Mouse (Mus musculus) MEL (cell line): ENCODE measurements around the gene Ptgds.

ENCODE experiments used
- MAZ ChIP-seq: IDR thresholded peaks from 2 replicates; pipeline ENCODE4 v1.6.1; 2012; ENCODE audit warnings: low read depth, mild to moderate bottlenecking, inconsistent platforms, low read length, improper control_type of control experiment
- POLR2A ChIP-seq, 2 experiments: IDR thresholded peaks; 2 replicates each; pipeline ENCODE4 v1.6.1; 2011 to 2012; ENCODE audit warnings: low read length in 2 of 2, mild to moderate bottlenecking in 2 of 2, control low read depth in 1 of 2, improper control_type of control experiment in 1 of 2, low read depth in 1 of 2, moderate library complexity in 1 of 2; ENCODE audit not compliant: control insufficient read depth in 1 of 2, insufficient read depth in 1 of 2, poor library complexity in 1 of 2
- RCOR1 ChIP-seq: IDR thresholded peaks from 2 replicates; pipeline ENCODE4 v1.6.1; 2012; ENCODE audit warnings: low read depth, mild to moderate bottlenecking, inconsistent platforms, low read length, improper control_type of control experiment

DNA sequence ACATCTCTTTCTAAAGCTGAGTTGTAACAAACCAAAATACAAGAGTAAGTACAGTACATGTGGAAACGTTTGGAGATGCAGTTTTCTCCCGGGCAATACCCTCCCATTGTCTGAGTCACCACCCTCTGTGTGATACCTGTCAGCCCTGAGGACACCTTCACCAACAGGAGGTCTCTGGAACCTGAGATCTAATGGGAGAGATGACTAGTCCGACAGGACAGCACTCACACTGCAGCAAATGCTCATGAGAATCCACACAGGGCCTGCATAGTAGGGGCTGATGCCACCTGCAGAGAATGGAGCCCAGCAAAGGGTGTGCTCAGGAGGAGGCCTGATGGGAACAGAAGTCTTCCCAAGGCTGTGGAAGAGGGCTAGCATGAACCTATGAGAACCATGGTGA, 8.4 kb downstream of the Ptgds start:
- TF ChIP-seq MAZ (no peak), POLR2A (IDR thresholded peaks at IDR 0.05; ENCODE audit: control insufficient read depth in 1 of 2, insufficient read depth in 1 of 2, low read depth in 1 of 2, low read length in 2 of 2, poor library complexity in 1 of 2) (no peak), RCOR1 (no peak)
